Mouse (Mus musculus) bone marrow, adult 2 months (tissue): Measurements from ENCODE around the gene Ubxn10.

Source experiments
- CTCF ChIP-seq: fragments of 200-500 bp; IDR thresholded peaks from 2 replicates; pipeline ENCODE4 v1.5.1; 2011; ENCODE audit warnings: low read length, control low read depth; ENCODE audit not compliant: control insufficient read depth, insufficient read depth
- POLR2A ChIP-seq: fragments of 200-500 bp; IDR thresholded peaks from 2 replicates; pipeline ENCODE4 v1.6.1; 2011; ENCODE audit warnings: low read depth, mild to moderate bottlenecking, control low read depth, low read length, borderline replicate concordance; ENCODE audit not compliant: control insufficient read depth

DNA sequence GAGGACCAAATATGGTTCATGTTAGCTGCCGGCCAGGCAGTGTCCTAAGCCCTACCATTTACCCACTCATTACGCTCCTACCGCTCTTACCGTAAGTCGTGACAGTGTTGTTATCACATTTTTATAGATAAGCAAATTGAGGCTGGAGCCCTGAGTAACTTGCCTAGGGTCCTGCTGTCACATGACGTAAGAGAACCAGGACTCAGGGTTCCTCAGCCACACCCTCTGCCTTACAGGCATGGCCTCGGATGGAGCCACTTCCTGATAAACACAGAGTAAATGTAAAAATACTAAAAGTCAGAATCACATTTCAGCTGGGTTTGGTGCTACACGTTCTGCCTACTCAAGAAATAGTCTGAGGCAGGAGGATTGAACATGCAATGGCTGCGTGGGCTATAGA is 17.5 kb upstream of the Ubxn10 start:
- TF ChIP-seq CTCF (no peak), POLR2A (no peak)
